Mouse (Mus musculus) Muller cell, postnatal 12 days (primary cell): ENCODE data around the gene Dag1.
A peak's percentile ranks its signal among the peaks of the same experiment; 100 is the strongest.
"Not testable (repeated sequence)": the region's sequence is repeated elsewhere in the genome, so short reads cannot be mapped to it uniquely, and the experiment has no call there.

Experiments
- DNase-seq: peaks from one replicate; pipeline ENCODE4 v3.0.0-alpha.2; 2015; ENCODE audit errors: inconsistent ontology term

The Dag1 gene

DNA sequence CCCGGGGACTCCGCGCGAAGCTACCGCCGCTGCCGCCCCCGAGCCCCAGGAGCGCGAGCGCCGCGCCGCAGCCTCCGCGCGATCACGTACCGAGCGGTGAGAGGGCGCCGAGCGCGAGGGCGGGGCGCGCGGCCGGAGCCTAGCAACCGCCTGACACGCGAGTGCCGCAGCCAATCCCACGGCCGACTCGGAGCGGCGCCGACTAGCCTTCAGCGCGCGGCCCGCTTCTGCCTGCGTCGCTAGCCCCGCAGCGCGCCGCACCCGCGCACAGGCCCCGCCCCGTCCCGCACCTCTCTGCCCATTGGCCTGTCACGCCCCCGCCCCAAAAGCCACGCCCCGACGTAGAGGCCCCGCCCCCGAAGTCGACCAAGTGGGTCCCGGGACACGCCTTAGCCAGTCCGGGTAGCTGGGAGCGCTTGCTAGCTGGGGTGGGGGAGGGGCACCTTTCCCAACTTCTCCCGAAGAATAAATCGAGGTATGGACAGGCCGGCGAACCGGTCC is at the start of gene Dag1:
TSS of gene Dag1 (minus strand) at position 269 of the 501 bp plus-strand sequence.
- DNase-seq = peak; percentile 100

DNA sequence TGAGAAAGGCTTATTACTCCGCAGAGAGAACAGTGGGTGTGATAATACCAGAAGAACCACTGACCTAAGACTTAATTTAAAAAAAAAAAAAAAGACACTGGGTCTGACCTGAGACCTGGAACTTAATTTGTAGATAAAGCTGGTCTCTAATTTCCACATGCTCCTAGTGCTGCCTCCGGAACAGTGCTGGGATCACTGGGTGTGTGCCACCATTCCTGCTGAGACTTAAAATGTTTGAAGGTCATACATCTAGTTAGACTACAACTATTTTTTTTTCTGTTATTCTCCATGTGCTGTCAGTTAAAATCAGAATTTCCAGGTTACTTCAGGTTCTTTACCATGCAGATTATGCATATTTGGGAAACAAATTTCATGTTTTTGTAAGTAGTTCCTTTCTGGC is 44.4 kb upstream of the Dag1 start:
- no peak for DNase-seq

DNA sequence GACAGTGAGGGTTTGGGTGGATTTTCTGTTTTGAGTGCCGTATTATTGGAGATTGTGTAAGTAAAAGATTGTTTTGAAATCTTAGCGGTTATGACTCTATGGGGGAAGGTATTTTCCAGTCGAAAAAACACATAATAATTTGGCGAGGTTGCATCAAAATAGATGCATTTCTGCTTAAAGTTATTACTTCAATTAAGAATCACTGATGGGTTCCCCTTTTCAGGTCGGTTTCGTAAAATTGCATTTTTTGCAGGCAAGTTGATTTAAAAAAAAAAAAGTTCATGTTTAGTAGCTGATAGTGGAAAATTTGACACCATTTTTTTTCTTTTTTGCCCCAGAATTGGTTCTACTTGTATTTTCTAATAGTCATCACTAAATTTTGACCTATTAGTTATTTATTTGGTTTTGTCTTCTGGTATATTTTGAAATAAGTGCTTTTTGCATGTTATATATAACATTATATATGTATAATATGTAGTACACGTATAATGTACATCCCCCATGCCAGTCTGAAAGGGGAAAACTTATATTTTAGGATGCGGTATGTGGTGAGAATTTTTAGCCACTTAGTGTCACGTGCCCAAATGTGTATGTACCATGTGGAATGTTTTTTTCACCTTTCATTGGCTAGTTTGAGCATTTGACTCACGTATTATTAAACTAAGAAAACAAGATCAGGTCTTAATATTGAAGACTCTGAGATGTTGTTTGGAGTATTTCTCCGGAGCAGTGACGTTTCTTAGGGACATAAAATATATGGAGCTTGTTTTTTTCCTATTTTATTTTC is 43.5 kb upstream of the Dag1 start:
- DNase-seq = no peak

DNA sequence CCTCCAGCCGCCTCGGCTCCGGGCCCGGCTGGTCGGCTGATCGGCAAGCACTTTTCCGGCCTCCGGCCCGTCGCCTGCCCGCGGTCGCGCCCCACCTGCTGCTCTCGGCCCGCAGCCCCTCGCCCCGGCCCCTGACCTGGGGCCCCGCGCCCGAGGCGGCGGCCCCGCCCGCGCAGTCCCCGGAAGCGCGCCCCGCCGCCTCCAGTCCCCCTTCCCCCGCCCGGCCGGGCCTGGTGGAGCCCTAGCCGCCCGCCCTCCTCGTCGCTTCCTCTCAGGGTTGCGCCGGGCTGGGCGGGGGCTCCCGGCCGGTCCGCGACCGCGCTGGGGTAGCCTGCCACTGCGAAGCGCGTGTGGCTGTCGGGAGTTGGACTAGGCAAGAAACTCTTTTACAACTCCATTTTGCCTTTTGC is 42.8 kb upstream of the Dag1 start:
- peak; percentile 90 for DNase-seq

DNA sequence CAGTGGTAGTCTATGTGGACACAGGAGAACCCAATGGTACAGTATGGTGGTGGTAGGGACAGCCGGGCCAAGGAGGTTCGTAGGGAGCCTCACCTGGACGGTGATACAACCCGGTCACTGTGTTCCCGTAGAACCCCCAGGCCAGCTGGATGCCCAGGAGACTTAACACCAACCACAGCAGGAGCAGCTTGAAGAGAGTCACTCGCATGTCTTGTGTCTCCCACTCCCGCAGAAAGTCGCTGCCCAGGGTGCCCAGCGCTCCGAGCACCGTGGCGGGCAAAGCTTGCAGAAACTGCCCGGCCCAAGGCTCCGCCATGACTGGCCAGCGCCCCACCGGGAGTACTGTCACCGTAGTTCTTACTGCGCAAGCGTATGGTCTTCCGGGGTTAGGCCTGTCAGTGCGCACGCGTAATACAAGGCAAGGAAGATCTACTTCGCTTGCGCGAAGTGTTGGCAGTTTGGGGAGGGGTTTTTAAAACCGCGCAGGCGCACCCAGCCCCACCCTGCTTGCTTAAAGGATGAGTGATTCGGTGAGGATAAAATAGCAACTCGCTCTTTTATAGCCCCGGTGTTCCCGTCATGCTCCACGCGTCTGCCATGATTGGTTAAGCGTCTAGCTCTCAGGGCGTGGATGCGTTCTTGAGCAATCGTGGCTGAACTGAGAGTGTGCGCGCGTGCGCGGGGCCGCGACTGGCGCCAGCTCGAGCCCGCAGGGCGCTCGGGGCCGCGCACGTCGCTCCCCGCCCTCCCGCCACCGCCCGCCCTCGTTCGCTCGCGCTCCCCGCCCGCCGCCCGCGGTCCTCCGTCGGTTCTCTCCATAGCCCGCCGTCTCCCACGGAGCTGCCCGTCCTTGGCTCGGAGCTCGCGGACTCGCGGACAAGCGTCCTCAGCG is 42.1 kb upstream of the Dag1 start, which contains the start of the genes Rhoa and Tcta:
TSS of gene Rhoa (plus strand) at position 501 of the 892 bp plus-strand sequence.
TSS of gene Tcta (minus strand) at position 532 of the 892 bp plus-strand sequence.
- peak; percentile 99 for DNase-seq

DNA sequence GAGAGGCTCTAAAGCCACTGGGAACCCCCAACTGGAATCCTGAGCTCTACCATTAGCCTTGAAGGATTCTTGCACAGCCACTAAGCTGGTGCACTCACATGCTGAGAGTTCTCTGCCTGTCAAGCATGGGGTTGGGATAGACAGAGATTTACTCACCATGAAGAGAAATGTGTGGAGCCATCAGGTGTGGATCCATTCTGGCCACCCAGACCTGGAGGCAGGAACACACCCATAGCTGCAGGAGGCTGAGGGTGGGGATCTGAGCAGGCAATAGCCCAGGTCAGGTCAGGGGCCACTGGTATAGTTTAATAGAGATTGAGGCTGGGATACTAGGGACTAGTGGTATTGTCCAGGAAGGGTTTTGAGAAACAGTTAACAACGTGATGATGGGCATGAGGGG is 41.4 kb upstream of the Dag1 start:
- DNase-seq = no peak

DNA sequence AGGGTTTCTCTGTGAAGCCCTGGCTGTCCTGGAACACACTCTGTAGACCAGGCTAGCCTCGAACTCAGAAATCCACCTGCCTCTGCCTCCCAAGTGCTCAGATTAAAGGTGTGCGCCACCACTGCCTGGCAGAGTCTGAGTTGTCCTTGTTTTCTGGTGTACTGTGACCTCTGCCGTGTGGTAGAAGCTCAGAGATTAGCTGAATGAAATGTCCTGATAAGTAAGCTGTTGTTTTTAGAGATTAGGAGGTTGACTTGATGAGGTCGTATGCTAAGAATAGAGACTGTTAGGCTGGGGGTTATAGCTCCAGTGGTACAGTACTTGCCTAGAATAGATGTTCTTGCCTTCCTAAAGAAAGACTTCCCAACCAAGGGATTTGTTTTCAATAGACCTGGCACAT is 41.0 kb upstream of the Dag1 start:
- DNase-seq = no peak

DNA sequence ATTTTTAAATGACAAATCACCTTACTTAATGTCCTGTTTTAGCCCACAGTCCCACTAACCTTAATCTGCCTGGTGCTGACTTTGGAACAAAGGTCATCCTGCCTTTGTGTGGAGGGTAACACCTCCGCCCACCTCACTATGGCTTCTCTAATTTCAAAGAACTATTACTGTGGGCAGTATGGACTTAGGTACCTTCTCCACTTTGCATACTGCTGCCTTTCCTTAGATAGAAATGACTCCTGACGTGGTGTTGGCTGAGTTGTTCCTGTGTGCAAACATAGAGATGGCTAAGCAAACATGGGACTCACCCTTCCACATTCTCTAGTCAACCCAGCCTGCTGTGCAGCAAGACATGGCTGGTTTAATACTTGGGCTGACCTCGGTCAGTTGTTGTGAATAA is 38.1 kb upstream of the Dag1 start:
- DNase-seq = no peak

DNA sequence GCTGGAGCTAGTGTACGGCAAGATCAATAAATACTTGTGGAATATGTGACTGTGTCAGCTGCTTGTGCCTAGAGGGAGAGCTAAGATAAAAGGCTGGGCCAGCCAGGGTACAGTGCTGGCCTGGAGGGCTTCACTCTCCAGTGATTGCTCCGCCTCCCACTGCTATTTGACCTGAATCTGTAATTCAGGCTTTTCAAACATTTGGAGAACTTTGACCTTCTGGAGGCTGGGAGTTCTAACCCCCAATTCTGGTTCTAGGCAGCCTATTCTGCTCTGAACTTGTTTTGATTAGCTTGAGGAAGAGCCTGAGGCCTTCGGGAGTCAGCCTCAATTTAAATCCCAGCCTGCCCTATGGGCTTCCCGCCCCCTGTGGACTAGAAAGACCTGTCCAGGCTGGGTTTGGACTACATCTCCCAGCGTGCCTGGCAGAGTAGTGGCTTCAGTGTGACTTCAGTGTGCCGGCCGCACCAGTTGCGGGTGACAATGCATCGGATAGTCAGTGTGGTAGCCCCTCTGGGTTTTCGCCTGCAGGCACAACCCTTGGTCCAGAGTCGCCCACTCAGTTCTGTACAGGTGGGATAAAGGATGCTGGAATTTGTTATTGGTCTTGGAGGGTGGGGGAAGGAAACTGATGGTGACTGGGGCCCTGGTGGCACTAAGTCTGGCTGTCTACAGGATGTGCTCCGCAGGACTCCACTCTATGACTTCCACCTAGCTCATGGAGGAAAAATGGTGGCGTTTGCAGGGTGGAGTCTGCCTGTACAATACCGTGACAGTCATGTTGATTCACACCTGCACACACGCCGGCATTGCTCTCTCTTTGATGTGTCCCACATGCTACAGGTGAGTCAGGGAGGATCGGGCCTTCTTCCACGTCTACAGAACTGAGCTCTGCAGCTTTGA is 32.9 kb upstream of the Dag1 start, which contains the start of gene Amt:
TSS of gene Amt (plus strand) at position 401 of the 903 bp plus-strand sequence.
- peak; percentile 32 for DNase-seq

DNA sequence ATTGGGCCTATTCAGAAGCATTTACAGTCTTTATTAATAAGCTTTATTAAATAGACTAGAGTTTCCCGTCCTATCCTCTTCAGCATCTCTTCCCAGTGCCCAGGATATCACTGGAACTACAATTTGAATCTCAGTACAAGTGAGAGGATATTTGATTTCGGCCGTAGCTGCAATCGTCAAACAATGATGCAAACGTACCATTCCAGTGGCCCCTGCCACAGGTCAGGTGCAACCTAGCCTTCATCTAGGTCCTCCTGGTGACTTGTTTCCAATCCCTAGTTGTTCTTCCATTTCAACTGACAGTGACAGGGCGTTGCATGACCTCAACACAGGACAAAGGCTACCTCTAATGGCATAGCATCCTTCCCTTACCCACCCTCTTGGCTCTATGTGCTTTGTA is 27.0 kb upstream of the Dag1 start:
- DNase-seq = no peak

DNA sequence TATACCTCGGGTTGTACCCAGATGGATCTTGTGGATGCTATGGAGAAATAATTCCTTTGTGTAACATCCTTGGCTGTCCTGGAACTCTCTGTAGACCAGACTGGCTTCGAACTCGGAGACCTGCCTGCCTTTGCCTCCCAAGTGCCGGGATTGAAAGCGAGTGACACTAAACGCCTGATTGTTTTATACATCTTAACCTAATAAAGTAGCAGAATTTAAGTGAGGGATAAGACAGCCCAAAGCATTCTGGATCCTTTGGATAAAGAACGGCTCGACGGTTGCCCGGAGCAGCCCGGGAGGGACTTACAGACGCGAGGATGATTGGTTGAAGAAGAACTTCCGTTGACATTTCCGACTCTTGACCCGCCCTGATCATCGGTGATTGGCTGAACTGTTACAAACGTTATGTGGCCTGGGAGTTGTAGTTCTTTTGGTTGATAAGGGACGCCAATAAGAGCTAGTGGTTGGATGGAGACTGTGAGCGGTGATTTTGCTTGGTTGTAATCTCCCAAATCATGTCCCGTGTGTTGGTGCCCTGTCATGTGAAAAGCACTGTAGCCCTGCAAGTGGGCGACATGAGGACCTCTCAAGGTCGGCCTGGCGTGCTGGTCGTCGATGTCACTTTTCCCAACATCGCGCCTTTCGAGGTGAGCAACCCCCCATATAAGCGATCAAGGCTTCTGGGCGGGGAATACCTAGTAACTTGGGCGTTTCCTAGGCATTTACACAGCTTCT is 26.4 kb upstream of the Dag1 start, which contains the start of gene Nicn1:
TSS of gene Nicn1 (plus strand) at position 414 of the 735 bp plus-strand sequence.
- DNase-seq = peak; percentile 93

DNA sequence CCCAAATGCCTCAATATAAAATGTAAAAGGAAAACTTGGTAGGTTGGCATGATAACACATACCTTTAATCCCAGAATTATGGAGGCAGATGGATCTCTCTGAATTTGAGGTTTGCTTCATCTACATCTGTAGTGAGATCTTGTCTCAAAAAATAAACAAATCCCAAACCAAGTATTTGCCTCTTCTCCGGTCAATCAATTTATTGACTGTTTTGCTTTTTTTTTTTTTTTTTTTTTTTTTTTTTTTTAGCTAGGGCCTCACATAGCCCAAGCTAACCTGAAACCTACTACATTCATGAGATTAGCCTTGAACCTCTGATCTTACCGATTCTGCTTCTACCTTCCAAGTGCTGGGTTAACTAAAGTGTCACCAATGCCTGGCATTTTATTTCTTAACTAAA is 25.6 kb upstream of the Dag1 start:
- DNase-seq = no peak

DNA sequence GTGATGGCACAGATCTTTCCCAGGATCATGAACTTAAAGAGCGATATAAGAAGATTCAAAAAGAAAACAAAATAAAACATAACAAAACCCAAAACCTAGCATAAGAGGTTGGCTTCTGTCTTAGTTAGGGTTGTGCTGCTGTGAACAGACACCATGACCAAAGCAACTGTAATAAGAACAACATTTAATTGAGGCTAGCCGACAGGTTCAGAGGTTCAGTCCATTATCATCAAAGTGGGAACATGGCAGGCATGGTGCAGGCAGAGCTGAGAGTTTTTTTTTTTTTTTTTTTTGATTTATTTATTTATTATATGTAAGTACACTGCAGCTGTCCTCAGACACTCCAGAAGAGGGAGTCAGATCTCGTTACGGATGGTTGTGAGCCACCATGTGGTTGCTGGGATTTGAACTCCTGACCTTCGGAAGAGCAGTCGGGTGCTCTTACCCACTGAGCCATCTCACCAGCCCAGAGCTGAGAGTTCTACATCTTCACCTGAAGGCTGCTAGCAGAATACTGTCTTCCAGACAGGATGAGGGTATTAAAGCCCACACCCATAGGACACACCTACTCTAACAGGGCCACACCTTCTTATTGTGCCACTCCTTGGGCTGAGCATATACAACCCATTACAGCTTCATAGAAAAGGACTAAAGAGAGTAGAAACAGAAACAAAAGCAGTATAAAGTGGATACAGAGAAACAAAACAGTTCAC is 23.9 kb upstream of the Dag1 start:
- not testable (repeated sequence) for DNase-seq

DNA sequence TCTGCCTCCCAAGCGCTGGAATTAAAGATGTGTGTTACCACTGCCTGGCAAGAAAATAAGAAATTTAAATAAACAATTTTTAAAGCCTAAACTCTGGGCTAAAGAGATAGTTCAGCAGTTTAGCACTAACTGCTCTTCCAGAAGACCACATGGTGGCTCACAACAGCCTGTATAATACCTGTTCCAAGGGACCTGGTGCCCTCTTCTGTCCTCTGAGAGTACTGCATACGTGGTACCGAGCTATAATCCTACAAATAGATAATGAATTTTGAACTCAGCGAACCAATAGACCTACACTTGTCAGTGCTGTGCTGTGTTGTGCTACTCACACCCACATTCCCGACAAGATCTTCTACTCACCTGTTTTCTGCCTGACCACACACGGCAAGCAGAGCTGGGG is 20.7 kb upstream of the Dag1 start:
- peak; percentile 39 for DNase-seq

DNA sequence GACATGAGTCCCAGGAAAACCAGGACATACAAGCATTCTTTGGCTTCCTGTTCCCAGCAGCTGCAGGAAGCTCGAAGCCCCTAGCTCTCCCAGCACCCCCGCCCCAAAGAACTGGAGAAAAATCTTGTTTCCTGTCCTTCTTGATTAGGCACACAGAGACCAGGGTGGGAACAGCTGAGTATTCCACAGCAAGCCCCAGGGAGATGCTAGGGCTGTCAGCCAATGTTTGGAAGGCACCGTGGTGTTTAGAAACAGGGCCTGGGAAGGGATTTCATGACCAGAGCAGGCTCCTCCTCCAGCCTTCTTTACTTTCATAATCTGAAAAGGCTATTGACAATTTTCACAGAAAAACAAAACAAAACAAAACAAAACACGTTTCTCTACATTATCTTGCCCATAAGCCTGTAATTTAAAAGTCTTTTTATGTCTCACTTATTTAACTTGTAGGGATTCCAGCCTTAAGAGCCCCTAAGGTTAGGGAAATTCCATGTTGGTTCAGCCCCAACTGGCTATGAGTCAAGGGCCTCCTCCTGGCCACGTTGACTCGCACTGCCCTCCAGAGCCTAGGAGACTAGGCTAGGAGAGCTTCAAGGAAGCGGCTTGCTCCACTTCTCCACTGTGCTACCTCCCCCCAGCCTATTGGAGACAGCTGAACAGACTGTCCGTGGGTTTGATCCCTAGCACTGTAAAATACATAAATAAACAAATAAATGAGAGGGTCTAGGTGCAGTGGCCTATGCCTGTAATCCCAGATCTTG is 16.5 kb upstream of the Dag1 start:
- DNase-seq = peak; percentile 59

DNA sequence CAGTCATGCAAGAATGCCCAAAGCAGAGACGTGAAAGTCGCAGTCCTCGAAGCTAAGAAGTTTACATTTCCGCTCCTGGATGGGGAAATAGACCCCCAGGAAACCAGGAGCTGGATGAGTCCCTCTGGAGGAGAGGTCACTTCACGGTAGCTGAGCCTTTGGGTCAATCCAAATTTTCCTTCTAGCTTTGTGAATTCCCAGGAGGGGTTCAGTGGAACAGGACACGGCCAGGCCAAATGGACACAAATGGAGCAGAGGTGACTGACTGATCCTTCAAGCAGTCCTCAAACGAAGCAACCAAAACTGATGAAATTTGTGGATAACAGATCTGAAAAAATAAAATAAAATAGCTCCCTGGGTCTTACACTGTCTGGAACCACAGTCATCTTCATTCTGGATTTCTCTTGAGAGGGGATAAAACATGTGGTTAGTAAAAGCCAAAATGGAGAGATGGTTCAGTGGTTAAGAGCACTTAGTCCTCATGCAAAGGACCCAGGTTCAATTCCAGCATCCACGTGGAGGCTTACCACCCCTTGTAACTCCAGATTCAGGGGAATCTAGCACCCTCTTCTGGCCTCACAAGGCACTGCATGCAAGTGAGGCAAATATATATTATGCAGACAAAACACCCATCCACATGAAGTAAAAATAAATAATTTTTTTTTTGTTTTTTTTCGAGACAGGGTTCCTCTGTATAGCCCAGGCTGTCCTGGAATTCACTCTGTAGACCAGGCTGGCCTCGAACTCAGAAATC is 15.1 kb upstream of the Dag1 start:
- DNase-seq = no peak

DNA sequence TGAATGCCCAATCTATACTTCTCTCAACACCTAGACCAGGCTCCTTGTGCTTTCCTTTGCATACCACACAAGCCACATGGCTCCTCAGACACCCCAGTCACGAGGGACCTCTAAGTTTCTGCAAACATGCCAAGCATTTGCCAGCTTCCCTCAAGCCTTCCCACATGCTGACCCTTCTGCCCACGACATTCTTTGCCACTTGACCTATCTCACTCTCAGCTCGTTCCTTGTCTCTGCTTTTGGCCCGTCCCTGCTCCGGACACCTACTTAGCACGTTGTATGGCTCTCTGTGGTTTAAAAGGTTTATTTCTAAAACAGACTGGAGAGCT is 11.5 kb upstream of the Dag1 start:
- DNase-seq = peak; percentile 59

DNA sequence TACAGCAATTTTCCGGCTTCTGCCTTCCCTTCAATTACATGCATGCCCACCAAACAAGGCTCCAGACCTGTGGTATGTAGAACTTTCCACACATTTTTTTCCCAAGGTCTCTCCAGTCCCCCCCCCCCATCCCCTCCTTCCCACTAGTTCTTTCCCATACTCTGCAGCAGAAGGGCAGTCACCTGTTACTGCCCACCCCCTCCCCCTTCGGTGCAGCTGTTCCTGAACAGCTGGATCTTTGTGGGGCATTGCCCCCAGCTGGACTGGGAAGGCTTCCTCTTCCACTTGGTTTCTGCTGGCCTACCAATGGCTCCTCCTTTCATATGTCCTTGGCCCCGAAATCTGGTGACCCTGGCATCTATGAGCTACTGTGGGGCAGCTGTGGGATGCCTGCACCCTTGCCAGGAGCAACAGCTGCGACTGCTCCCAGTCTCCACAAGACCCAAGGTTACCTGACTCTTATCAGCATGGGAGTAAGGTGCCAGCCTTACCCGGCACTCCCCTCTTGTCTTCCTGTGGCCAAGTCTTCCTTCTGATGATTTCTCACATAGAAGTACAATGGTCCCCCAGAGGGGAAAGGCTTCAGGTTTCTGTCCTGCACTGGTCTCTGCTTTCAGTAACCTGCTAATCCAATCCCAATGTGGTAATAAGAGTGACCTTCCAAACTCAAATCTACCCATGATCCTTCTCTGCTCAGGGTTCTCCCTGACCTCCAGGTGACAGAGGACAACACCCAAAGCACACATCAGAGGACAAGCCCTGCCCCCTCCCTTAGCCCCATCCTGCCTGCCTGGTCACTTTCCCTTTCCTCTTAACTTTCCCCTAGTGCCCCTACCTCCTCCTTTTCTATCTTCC is 10.9 kb upstream of the Dag1 start:
- no peak for DNase-seq
